Mouse (Mus musculus) stomach, embryonic 15.5 days (tissue): Measurements from ENCODE around the gene Pcnx. TPM values are rescaled to one million over a fixed set of nuclear protein-coding genes. Genes with fewer than 3 reads are reported as not detected.

Experiments
- ATAC-seq: fragments of 200-750 bp; cut with Nextera tagmentation; 2 replicates; pipeline ENCODE4 v1.8.0; 2017; ENCODE audit warnings: low read depth, moderate number of reproducible peaks, moderate TSS enrichment; ENCODE audit not compliant: insufficient read depth, low FRiP score
- H3K27ac ChIP-seq: fragments of 300-500 bp; sonication (generic); 2 replicates; pipeline ENCODE4 v1.5.1; 2015; ENCODE audit warnings: mild to moderate bottlenecking, inconsistent platforms
- H3K27me3 ChIP-seq: fragments of 300-500 bp; sonication (generic); replicated peaks from 2 replicates; pipeline ENCODE4 v1.6.1; 2015; ENCODE audit warnings: inconsistent platforms
- H3K36me3 ChIP-seq: fragments of 300-500 bp; sonication (generic); 2 replicates; pipeline ENCODE4 v1.6.1; 2015; ENCODE audit warnings: inconsistent platforms
- H3K4me1 ChIP-seq: fragments of 300-500 bp; sonication (generic); 2 replicates; pipeline ENCODE4 v1.6.1; 2015; ENCODE audit warnings: inconsistent platforms
- H3K4me2 ChIP-seq: fragments of 300-500 bp; sonication (generic); 2 replicates; pipeline ENCODE4 v1.6.1; 2015; ENCODE audit warnings: mild to moderate bottlenecking, inconsistent platforms
- H3K4me3 ChIP-seq: fragments of 300-500 bp; sonication (generic); replicated peaks from 2 replicates; pipeline ENCODE4 v1.5.1; 2015; ENCODE audit warnings: inconsistent platforms
- H3K9ac ChIP-seq: fragments of 300-500 bp; sonication (generic); 2 replicates; pipeline ENCODE4 v1.6.1; 2015; ENCODE audit warnings: inconsistent platforms
- H3K9me3 ChIP-seq: fragments of 300-500 bp; sonication (generic); 2 replicates; pipeline ENCODE4 v1.6.1; 2016; ENCODE audit warnings: inconsistent platforms
- WGBS: fragments of 180-500 bp; shearing (Covaris S2); methylation state at CpG from one replicate; pipeline ENCODE4 v1.1.7; 2015; 5-methylcytosine and 5-hydroxymethylcytosine counted together
- polyA plus RNA-seq: library from polyadenylated mRNA; unstranded; fragments of >200 nt; fragmentation: Nextera tagmentation; extraction: Ambion mirVana; gene quantifications from 2 replicates; pipeline ENCODE4 v1.2.1, GENCODE M21; 2015

Pcnx gene
- polyA plus RNA-seq, 1 experiment from 2014 or later = 8.2 TPM

- no peak for ATAC-seq
- H3K27ac ChIP-seq = no peak overlapping the region
- no peaks in the 10 kb centered on the region for H3K27me3 ChIP-seq
- no peaks in the 10 kb centered on the region for H3K36me3 ChIP-seq
- no peaks in the 10 kb centered on the region for H3K4me1 ChIP-seq
- H3K9me3 ChIP-seq = no peaks in the 10 kb centered on the region
- WGBS = 59% methylated on average over 8 of the region's 8 CpGs
- H3K9ac ChIP-seq = no peak overlapping the region
- no peak overlapping the region for H3K4me3 ChIP-seq
- H3K4me2 ChIP-seq = no peak overlapping the region
These were observed 23.7 kb upstream of the Pcnx start for GRCm38 (mm10) chr12:81836162-81836561.

- Histone ChIP-seq H3K4me3 (no peak overlapping the region), H3K9me3 (no peaks in the 10 kb centered on the region), H3K4me2 (no peak overlapping the region), H3K9ac (no peak overlapping the region), H3K27ac (no peak overlapping the region), H3K4me1 (no peaks in the 10 kb centered on the region), H3K36me3 (no peaks in the 10 kb centered on the region), H3K27me3 (no peaks in the 10 kb centered on the region)
- WGBS = 77% methylated on average over 5 of the region's 5 CpGs
- no peak for ATAC-seq
These were observed 22.4 kb upstream of the Pcnx start for GRCm38 (mm10) chr12:81837463-81837862.

GRCm38 (mm10) chr12:81839663-81840062 is 20.2 kb upstream of the Pcnx start:
- Histone ChIP-seq H3K27ac (no peak overlapping the region), H3K9ac (no peak overlapping the region), H3K4me1 (peaks cover 7% of the 10 kb centered on the region; the same call in 1 of the 2 replicates), H3K9me3 (no peaks in the 10 kb centered on the region), H3K27me3 (no peaks in the 10 kb centered on the region), H3K4me3 (no peak overlapping the region), H3K36me3 (no peaks in the 10 kb centered on the region), H3K4me2 (no peak overlapping the region)
- ATAC-seq = no peak
- WGBS = 94% methylated on average over 5 of the region's 5 CpGs

GRCm38 (mm10) chr12:81841046-81841445 is 18.8 kb upstream of the Pcnx start:
- Histone ChIP-seq H3K9me3 (no peaks in the 10 kb centered on the region), H3K36me3 (no peaks in the 10 kb centered on the region), H3K27me3 (no peaks in the 10 kb centered on the region), H3K4me3 (no peak overlapping the region), H3K4me2 (no peak overlapping the region), H3K27ac (no peak overlapping the region), H3K9ac (no peak overlapping the region), H3K4me1 (peaks cover 15% of the 10 kb centered on the region)
- 58% methylated on average over 5 of the region's 5 CpGs for WGBS
- no peak for ATAC-seq

- Histone ChIP-seq H3K4me3 (no peak overlapping the region), H3K27ac (no peak overlapping the region), H3K36me3 (no peaks in the 10 kb centered on the region), H3K4me1 (peaks cover 15% of the 10 kb centered on the region), H3K9me3 (no peaks in the 10 kb centered on the region), H3K9ac (no peak overlapping the region), H3K4me2 (no peak overlapping the region), H3K27me3 (no peaks in the 10 kb centered on the region)
- WGBS = 63% methylated on average over 5 of the region's 5 CpGs
- ATAC-seq = no peak; the same call in 1 of the 2 replicates
These were observed 16.3 kb upstream of the Pcnx start for GRCm38 (mm10) chr12:81843501-81843900.

GRCm38 (mm10) chr12:81844572-81844971 is 15.3 kb upstream of the Pcnx start:
- no peaks in the 10 kb centered on the region for H3K9me3 ChIP-seq
- H3K36me3 ChIP-seq = no peaks in the 10 kb centered on the region
- H3K4me1 ChIP-seq = peaks cover 15% of the 10 kb centered on the region
- no peak for ATAC-seq
- peak overlapping the region; percentile 19 for H3K4me3 ChIP-seq
- WGBS = 38% methylated on average over 13 of the region's 13 CpGs
- H3K9ac ChIP-seq = no peak overlapping the region
- H3K27ac ChIP-seq = no peak overlapping the region
- no peaks in the 10 kb centered on the region for H3K27me3 ChIP-seq
- peak overlapping the region; percentile 37 for H3K4me2 ChIP-seq

- Histone ChIP-seq H3K27ac (no peak overlapping the region), H3K9ac (no peak overlapping the region), H3K27me3 (no peaks in the 10 kb centered on the region), H3K4me2 (peak overlapping the region; percentile 37), H3K36me3 (no peaks in the 10 kb centered on the region), H3K9me3 (no peaks in the 10 kb centered on the region), H3K4me3 (peak overlapping the region; percentile 19), H3K4me1 (peaks cover 15% of the 10 kb centered on the region)
- WGBS = 17% methylated on average over 14 of the region's 14 CpGs
- ATAC-seq = no peak
These were observed 14.8 kb upstream of the Pcnx start for GRCm38 (mm10) chr12:81844981-81845380.

- WGBS = 36% methylated on average over 8 of the region's 8 CpGs
- Histone ChIP-seq H3K4me1 (peaks cover 14% of the 10 kb centered on the region), H3K36me3 (no peaks in the 10 kb centered on the region), H3K9ac (no peak overlapping the region), H3K4me2 (no peak overlapping the region), H3K27me3 (no peaks in the 10 kb centered on the region), H3K9me3 (no peaks in the 10 kb centered on the region), H3K4me3 (no peak overlapping the region), H3K27ac (peak overlapping the region; percentile 55)
- ATAC-seq = no peak
These were observed 10.2 kb upstream of the Pcnx start for GRCm38 (mm10) chr12:81849629-81850028.

- Histone ChIP-seq H3K4me3 (no peak overlapping the region), H3K27me3 (no peaks in the 10 kb centered on the region), H3K9me3 (no peaks in the 10 kb centered on the region), H3K4me1 (peaks cover 17% of the 10 kb centered on the region), H3K36me3 (no peaks in the 10 kb centered on the region), H3K4me2 (no peak overlapping the region), H3K27ac (peak overlapping the region; percentile 67; the same call in 1 of the 2 replicates), H3K9ac (no peak overlapping the region)
- no peak for ATAC-seq
- WGBS = 72% methylated on average over 2 of the region's 2 CpGs
These were observed 7.3 kb upstream of the Pcnx start for GRCm38 (mm10) chr12:81852551-81852950.

- Histone ChIP-seq H3K4me2 (no peak overlapping the region), H3K9me3 (no peaks in the 10 kb centered on the region), H3K4me3 (no peak overlapping the region), H3K36me3 (no peaks in the 10 kb centered on the region), H3K9ac (no peak overlapping the region), H3K27me3 (no peaks in the 10 kb centered on the region), H3K27ac (peak overlapping the region; percentile 67; the same call in 1 of the 2 replicates), H3K4me1 (peaks cover 19% of the 10 kb centered on the region)
- ATAC-seq = peak; percentile 71; the same call in 1 of the 2 replicates
- 51% methylated on average over 14 of the region's 14 CpGs for WGBS
These were observed 6.8 kb upstream of the Pcnx start for GRCm38 (mm10) chr12:81852977-81853376.

GRCm38 (mm10) chr12:81853543-81853942 is 6.3 kb upstream of the Pcnx start:
- Histone ChIP-seq H3K27me3 (no peaks in the 10 kb centered on the region), H3K9ac (no peak overlapping the region), H3K4me1 (peaks cover 23% of the 10 kb centered on the region), H3K27ac (no peak overlapping the region), H3K4me3 (no peak overlapping the region), H3K4me2 (no peak overlapping the region), H3K9me3 (no peaks in the 10 kb centered on the region), H3K36me3 (no peaks in the 10 kb centered on the region)
- WGBS = 80% methylated on average over 9 of the region's 9 CpGs
- ATAC-seq = no peak

GRCm38 (mm10) chr12:81855031-81855430 is 4.8 kb upstream of the Pcnx start:
- H3K4me3 ChIP-seq = no peak overlapping the region
- ATAC-seq = no peak
- no peaks in the 10 kb centered on the region for H3K27me3 ChIP-seq
- no peaks in the 10 kb centered on the region for H3K36me3 ChIP-seq
- no peak overlapping the region for H3K9ac ChIP-seq
- WGBS = 75% methylated on average over 8 of the region's 8 CpGs
- H3K4me2 ChIP-seq = no peak overlapping the region
- H3K9me3 ChIP-seq = no peaks in the 10 kb centered on the region
- peaks cover 27% of the 10 kb centered on the region for H3K4me1 ChIP-seq
- no peak overlapping the region for H3K27ac ChIP-seq

- Histone ChIP-seq H3K9ac (no peak overlapping the region), H3K27me3 (no peaks in the 10 kb centered on the region), H3K4me2 (no peak overlapping the region), H3K9me3 (no peaks in the 10 kb centered on the region), H3K4me3 (no peak overlapping the region), H3K4me1 (peaks cover 32% of the 10 kb centered on the region), H3K27ac (no peak overlapping the region), H3K36me3 (no peaks in the 10 kb centered on the region)
- ATAC-seq = no peak
- WGBS = 54% methylated on average over 4 of the region's 4 CpGs
These were observed 3.1 kb upstream of the Pcnx start for GRCm38 (mm10) chr12:81856696-81857095.
